Mouse (Mus musculus) left cerebral cortex, postnatal 4 days (tissue): ENCODE measurements around the gene Bicd2. TPM values are rescaled to one million over a fixed set of nuclear protein-coding genes. Genes with fewer than 3 reads are reported as not detected.
A peak's percentile ranks its signal among the peaks of the same experiment; 100 is the strongest.

Experiments
- DNase-seq: peaks from one replicate; pipeline ENCODE4 v3.0.0-alpha.2; 2022
- intact Hi-C: fragments of 180-260 bp; cut with DNase I; formaldehyde crosslinking; loops from one replicate; pipeline ENCODE4 v1.15.1; 2025
- total RNA-seq, 2 experiments: library from RNA; stranded (reverse); gene quantifications; 2 replicates each; pipeline ENCODE4 v1.2.3; 2021

The Bicd2 gene
- 10 to 100 TPM; 56.6 to 57.2 TPM for total RNA-seq

- peak; percentile 98 for DNase-seq
- intact Hi-C loops = no loop called here
Observed at GRCm38 (mm10) chr13:49341012-49341830, at the start of gene Bicd2. Bicd2 (plus strand) TSS chr13:49341585.

- intact Hi-C loops = no loop called here
- DNase-seq = no peak
Observed at GRCm38 (mm10) chr13:49291949-49292348, 49.4 kb upstream of the Bicd2 start.

- intact Hi-C loops = no loop called here
- DNase-seq = no peak
Observed at GRCm38 (mm10) chr13:49294108-49294507, 47.3 kb upstream of the Bicd2 start.

GRCm38 (mm10) chr13:49296270-49296669 is 45.1 kb upstream of the Bicd2 start:
- no peak for DNase-seq
- intact Hi-C loops = no loop called here

GRCm38 (mm10) chr13:49298514-49299381 is 42.6 kb upstream of the Bicd2 start:
- intact Hi-C loops = no loop called here
- DNase-seq = no peak

- intact Hi-C loops = no loop called here
- DNase-seq = no peak
Observed at GRCm38 (mm10) chr13:49300771-49301170, 40.6 kb upstream of the Bicd2 start.

DNA sequence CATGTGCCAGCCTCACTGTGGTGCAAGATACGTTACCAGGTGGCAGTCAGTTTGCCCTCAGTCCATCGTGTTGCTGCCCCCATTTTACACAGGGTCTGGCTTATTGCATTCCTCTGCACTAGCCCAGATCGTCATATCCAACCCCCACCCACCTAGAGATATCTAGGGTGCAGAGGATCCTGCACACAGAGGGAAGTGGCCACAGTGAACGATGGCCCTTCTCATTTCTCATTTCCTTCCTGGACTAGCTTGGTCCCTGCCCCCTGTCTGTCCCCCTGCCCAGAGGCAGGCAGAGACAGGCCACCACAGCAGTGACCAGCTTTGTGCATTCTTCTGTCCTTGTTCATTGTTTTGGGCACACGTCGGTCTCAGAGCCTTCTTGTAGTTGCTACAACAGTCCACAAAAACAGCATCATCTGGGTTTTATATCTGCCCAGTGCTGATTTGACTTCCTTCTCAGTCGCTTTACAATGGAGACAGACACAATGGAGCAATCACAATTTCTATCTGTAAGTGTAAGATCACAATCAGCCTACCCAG is 34.5 kb upstream of the Bicd2 start:
- DNase-seq = no peak

DNA sequence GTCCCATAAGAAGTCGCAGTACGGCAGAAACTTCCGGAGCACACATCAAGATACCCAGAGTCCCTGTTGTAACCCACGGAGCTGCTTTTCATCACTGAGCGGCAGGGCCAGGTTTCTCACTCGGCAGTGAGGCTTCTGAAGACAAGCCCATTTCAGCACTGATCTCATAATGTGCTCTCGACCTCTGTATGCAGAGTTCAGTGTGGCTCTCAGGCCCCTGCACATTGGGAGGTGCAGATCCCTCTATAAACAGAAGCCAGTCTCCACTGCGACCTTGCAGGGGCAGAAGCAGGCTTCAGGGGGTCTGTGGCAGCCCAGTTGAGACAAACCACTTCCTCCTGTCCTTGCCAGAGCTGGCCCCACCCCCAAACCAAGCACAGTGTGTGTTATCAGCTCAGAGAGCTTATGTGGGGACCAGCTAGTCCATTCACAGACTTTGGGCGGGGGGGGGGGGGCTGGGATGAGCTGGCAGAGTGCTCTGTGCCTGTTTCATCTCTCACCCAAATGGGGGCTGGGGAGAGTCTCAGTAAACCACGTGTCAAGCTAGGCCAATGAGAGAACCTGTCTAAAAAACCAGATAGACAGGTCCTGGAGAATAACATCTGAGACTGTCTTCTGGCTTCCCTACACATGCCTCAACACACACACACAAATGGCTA is 33.9 kb upstream of the Bicd2 start:
- intact Hi-C loops = no loop called here
- DNase-seq = peak; percentile 31

More for the DNA sequence above, 34.5 kb upstream of the Bicd2 start:
- intact Hi-C loops = no loop called here

DNA sequence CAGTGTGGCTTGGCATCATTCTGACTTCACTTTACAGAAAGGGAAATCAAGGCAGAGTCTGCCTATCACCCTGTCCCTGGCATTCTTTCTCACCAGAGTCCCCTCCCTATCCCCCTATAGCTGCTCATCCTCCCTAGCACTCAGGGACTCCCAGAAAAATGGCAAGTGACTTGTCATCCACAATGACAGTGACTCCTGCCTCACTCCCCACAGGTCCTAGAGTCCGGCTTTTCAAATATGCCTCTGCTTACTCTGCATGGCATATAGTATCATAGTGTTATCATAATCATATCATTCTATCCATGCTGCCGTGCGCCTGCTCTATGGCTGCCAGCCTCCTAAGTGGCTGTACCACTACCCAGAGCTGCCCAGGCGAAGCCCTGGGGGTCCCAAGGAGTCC is 33.2 kb upstream of the Bicd2 start:
- DNase-seq = no peak
- intact Hi-C loops = no loop called here

GRCm38 (mm10) chr13:49308861-49309403 is 32.5 kb upstream of the Bicd2 start:
- DNase-seq = no peak
- intact Hi-C loops = no loop called here

DNA sequence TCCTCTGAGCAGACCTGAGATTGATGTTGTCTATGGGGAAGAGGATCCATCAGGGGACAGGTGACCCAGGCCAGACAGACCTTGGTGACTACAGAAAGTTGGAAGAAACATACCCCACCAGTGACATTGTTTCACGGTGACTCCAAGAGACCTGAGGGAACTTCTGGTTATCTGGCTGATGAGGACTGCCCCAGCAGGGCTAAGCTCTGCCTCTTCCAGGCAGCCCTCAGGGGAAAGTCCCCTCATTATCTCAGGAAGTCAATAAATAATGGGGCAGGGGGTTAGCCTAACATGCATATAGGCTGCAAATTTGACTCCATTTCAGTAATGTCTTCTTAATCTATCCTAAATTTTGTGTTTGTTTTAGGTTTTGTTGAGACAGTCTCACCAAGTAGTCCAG is 31.9 kb upstream of the Bicd2 start:
- DNase-seq = no peak
- intact Hi-C loops = no loop called here

- no peak for DNase-seq
- intact Hi-C loops = no loop called here
Observed at GRCm38 (mm10) chr13:49311642-49312041, 29.7 kb upstream of the Bicd2 start.

DNA sequence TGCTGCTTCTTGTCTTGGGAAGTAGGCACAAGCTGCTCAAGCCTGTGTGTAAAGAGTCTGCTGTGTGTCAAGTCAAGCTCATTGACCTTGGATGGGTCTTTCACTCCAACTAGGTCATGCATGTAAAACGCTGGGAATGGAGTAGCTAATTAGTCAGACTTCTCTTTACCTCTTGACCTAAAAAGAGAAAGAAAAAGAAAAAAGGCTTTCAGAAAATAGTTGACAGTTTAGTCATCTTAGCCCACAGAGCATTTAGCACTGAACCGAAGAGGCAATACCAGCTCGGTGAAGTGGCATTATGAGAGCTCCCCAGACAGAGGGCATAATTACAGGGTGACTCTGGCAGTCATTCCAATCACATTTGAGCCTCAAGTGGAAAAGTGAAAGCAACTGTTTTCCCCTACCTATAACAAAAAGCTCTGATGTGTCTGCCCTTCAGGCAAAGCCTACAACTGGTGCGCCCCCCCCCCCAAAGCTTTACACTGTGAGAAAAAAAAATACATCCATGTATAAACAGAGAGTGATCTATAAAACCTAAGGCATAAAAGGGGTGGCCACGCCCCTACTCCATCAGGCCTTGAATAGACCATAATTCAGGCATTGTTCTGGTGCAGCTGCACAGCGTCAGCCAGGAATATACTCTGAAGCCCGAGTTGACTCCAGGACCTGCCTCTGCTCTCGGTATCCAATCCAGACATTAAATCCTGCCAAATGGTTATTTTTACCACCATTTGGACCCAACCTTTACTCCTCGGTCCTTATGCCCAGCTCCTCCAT is 24.8 kb upstream of the Bicd2 start:
- intact Hi-C loops = no loop called here
- DNase-seq = no peak

- intact Hi-C loops = no loop called here
- DNase-seq = no peak
Observed at GRCm38 (mm10) chr13:49317508-49317907, 23.9 kb upstream of the Bicd2 start.

GRCm38 (mm10) chr13:49317914-49318313 is 23.5 kb upstream of the Bicd2 start:
- no peak for DNase-seq
- intact Hi-C loops = no loop called here

DNA sequence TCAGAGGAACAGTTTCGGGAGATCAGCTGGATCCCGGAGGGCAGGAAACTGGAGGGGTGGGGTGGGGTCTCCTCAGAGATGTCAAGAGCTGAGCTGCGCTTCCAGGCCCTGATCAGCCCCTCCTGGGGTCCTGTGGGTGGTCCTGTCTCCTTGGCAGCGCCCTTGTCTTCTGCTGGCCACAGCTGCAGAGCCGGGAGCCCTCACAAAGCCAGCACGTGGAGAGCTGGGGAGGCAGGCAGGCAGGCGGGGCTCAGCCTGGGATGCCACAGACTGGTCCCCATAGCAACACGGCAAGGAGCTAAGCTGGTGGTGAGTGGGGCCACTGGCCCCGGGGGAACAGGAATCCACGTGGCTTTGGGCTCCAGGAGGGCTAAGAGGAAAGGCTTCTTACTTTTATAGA is 21.3 kb upstream of the Bicd2 start, which contains the start of gene Fgd3:
Fgd3 (minus strand) TSS at position 272 of the 400 bp plus-strand sequence.
- intact Hi-C loops = no loop called here
- DNase-seq = peak; percentile 85

DNA sequence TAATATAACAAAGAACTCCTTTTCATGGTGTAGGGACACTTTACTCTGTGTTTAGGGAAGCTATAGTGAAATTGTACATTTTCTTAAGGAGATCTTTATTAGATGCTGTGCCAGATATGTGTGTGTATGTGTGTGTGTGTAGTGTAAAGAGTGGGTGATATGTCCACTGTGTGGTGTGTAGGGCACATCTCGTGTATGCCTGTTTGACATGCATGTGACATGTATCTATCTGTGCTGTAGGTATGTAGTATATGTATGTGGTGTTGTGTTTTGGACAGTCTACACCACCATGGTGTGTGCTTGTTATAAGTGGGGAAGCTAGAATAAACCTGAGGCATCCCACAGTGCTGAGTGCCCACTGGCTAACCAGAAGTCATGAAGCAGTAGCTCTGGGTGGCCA is 20.9 kb upstream of the Bicd2 start:
- no peak for DNase-seq
- intact Hi-C loops = no loop called here

GRCm38 (mm10) chr13:49321452-49321851 is 19.9 kb upstream of the Bicd2 start:
- intact Hi-C loops = no loop called here
- no peak for DNase-seq

- intact Hi-C loops = no loop called here
- DNase-seq = no peak
Observed at GRCm38 (mm10) chr13:49322169-49322568, 19.2 kb upstream of the Bicd2 start.

DNA sequence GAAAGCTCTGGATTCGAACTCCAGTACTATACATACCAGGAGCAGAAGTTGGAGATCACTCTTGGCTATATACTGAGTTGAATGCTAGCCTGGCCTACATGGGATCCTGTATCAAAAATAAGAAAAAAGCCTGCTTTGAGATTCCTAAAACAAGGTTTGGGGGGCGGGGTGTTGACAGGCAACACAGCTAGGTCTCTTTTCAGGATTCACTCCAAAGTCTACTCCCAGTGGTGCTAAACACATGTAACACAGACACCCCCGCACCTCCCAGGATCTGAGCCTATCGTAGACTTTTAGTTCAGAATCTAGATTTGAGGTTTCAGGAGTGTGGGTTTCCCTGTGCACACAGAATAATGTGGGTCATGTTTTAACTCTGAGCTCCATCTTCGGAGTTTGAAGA is 18.6 kb upstream of the Bicd2 start:
- intact Hi-C loops = no loop called here
- no peak for DNase-seq
